Mouse (Mus musculus): ENCODE measurements around the gene Mxd3.

The Mxd3 gene

DNA sequence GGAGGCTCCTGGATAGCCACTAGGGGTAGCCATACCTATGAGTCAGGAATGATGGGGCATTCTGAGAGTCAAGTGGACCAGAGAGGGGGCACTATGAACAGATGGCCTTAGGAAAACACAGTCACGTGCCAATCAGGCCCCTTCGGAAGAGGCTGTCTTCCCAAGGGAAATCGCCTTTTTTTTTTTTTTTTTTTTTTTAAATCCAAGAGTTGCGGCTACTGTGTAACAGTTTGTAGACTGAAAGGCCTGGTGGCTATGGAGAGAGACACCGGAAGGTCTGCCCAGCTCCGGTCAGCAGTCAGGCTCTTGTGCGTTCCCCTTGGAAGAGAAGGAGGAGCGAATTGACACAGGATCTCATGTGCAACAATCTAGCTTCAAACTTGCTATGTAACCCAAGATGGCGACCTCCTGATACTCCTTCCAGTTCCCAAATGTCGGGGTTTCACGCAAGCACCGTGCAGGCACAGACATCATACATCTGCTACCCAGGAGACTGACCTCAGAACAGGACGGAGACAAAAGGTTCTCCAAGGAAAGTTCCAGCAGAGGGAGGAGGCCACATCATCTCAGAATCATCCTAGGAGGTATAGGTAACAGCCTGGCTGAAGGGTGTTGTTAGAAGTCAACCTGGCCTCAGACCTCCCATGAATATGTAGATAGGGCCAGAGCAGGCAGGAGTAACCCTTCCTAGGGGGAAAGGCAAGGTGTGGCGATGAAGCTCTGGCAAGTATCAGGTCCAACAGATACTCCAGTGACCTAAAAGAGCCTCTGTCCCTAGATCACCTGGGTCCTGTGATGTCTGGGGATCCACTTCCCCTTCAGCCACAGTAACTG, 1.2 kb upstream of the Mxd3 start:
- DNase-seq (ENCODE audit: low spot score): no peak

GRCm38 (mm10) chr13:55329109-55329682, 427 bp downstream of the Mxd3 start:
- peak; percentile 57 for DNase-seq (ENCODE audit: low spot score)

DNA sequence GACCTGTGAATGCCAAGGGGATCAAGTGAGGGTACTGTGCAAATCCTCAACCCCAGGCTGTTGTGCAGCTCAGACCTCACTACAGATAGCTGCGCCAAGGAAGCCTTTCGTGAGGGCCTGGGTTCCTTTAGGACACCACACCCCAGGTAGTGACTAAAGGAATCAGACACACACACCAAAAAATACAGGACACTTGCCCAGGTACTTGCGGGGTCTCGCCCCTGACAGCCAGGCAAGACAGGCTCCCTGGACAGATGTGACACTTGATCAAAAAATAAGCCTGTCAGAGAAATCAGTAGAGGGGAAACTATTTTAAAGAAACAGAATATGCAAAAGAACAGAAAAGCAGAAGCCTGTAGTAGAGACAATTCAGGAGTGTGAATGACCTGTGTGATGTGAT, 982 bp downstream of the Mxd3 start:
- no peak for DNase-seq (ENCODE audit: low spot score)

- DNase-seq (ENCODE audit: low spot score): no peak
Measured at GRCm38 (mm10) chr13:55328171-55328570, 1.5 kb downstream of the Mxd3 start.

DNA sequence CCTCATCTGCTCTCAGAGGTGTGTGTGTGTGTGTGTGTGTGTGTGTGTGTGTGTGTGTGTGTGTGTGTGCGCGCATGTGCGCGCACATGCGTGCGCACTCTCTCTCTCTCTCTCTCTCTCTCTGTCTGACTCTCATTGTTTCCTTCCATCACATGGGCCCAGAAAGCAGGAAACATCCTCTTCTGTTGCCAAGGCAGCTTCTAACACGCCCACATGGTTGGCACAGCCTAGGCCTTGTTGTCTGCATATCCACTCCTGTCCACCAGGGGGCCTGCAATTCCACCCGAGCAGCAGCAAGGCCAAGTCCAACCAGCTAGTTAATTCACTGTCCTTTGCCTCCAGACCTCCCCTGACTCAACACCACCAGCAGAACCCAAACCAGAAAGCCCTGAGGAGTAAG, 2.0 kb downstream of the Mxd3 start:
- peak; percentile 83 for DNase-seq (ENCODE audit: low spot score)

GRCm38 (mm10) chr13:55327169-55327568, 2.5 kb downstream of the Mxd3 start:
- DNase-seq (ENCODE audit: low spot score): no peak

- no peak for DNase-seq (ENCODE audit: low spot score)
Measured at GRCm38 (mm10) chr13:55325596-55325995, 4.0 kb downstream of the Mxd3 start.

- peak; percentile 16 for DNase-seq (ENCODE audit: low spot score)
Measured at GRCm38 (mm10) chr13:55322130-55322825, 7.3 kb downstream of the Mxd3 start.

DNA sequence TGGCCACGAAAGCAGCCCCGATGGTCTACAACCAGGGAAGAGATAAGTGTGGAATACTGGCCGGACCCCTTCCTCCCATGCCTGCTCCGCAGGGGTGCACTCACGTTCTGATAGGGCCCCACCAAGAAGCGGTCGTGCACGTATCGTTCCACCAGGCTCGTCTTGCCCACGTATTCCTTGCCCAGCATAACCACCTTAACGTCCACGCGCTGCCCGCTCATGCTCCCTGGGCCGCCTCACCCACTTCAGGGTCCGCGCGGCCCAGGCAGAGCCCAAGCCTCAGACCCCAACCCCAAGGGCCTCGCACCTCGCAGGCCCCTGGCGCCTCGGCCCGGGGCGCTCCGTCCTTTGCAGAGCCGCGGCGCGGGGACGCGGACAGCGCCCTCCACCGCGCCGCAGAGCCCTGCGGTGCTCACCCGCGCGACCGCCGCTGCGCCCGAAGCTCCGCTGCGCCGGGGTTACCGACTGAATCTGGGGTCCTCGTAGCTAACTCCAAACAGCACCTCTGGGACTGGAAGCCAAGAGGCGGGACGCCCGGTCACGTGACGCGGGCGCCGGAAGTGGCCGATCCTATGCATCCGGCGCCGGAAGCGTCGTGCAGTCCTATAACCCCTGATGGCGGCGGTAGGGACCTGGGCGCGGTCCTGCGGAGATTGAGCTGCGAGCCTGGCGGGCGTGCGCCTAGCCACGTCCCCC, 8.0 kb downstream of the Mxd3 start, which contains the start of gene Rab24:
TSS of gene Rab24 (minus strand) at position 513 of the 696 bp plus-strand sequence.
- DNase-seq (ENCODE audit: low spot score): peak; percentile 81

DNA sequence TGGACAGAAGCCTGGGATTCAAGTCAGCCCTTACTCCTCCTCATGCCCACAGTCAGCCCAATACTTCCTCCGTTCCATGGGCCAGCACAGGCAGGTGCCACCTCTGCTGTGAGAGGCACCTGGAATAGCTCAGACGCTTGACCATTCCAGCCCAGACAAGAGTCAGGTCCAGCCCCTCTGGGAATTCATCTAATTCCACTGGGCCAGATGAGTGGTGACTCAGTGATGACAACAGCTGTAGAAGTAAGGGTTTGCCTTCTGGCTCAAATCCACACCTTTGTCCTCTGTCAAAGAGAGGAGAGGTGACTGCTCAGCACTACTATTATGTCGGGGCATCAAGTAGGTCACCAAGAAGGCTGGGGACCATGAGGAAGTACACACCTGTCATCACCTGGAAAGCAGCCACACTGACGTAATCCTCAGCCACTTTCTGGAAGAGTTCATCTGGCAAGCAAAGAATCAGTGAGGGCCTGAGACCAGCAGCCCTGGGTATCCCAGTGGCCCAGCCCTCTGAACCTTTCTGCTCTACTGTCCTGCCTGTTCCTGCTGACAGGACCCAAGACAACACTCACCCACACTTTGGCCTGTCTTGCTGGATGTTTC, 9.6 kb downstream of the Mxd3 start, which contains the start of gene Prelid1:
TSS of gene Prelid1 (plus strand) at position 570 of the 603 bp plus-strand sequence.
- DNase-seq (ENCODE audit: low spot score): no peak

- DNase-seq (ENCODE audit: low spot score): no peak
Measured at GRCm38 (mm10) chr13:55318351-55318750, 11.3 kb downstream of the Mxd3 start.

DNA sequence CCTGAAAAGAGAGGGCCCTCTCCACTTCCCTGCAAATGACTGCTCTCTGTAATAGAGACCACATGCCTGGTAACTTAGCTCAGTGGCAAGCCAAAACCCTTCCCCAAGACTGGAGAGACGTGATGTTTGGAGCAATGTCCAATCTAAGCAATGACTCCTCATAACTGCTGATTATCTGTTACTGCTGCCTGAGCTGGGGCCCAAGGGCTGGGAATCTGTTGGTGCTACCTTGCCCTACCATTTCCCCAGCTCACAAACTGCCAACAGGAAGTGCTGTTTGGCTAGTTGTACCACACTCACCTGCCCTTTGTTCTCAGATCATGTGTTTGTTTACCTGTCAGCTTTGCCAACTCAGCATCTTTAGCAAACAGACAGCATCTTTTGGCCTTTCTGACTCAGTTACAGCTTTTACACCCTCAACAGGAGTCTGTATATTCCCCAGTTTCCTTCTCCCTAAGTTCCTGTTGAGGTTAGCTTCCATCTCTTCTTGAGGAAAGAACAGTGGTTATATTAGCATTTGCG, 14.7 kb downstream of the Mxd3 start:
- DNase-seq (ENCODE audit: low spot score): no peak

GRCm38 (mm10) chr13:55313051-55313450, 16.6 kb downstream of the Mxd3 start:
- no peak for DNase-seq (ENCODE audit: low spot score)

GRCm38 (mm10) chr13:55312028-55312630, 17.5 kb downstream of the Mxd3 start:
- no peak for DNase-seq (ENCODE audit: low spot score)

DNA sequence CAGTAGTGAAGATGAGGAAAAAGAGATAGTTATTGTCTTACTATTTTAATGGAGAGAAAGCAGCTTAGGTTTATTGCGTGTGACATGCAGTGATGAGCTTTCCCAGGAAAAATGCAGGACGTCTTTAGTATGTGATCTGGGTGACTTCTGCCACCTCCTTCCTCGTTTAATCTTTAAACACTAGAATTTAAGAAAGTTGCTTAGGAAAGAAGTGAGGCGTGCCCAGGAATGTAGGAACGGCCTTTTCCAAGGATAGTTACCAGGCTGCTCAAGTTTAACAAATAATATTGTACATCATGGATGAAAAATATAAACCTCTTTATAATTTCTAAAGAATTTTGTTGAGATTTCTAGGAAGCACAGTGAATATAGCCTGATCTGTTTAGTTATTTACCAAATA, 28.7 kb downstream of the Mxd3 start:
- DNase-seq (ENCODE audit: low spot score): no peak

GRCm38 (mm10) chr13:55296760-55297159, 32.9 kb downstream of the Mxd3 start:
- DNase-seq (ENCODE audit: low spot score): no peak

DNA sequence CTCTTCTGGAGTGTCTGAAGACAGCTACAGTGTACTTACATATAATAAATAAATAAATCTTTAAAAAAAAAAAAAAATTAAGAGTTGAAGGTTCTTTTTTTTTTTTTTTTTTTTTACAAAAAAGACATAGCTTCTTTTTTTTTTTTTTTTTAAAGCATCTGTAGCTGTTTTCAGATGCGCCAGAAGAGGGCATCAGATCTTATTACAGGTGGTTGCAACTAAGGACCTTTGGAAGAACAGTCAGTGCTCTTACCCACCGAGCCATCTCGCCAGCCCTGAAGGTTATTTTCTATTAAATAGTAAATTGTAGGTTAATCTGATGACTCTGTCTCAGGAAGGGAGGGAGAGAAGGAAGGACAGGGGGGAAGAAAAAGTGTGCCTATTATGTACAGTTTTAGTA, 40.8 kb downstream of the Mxd3 start:
- DNase-seq (ENCODE audit: low spot score): no peak

- no peak for DNase-seq (ENCODE audit: low spot score)
Measured at GRCm38 (mm10) chr13:55277646-55278045, 52.0 kb downstream of the Mxd3 start.

DNA sequence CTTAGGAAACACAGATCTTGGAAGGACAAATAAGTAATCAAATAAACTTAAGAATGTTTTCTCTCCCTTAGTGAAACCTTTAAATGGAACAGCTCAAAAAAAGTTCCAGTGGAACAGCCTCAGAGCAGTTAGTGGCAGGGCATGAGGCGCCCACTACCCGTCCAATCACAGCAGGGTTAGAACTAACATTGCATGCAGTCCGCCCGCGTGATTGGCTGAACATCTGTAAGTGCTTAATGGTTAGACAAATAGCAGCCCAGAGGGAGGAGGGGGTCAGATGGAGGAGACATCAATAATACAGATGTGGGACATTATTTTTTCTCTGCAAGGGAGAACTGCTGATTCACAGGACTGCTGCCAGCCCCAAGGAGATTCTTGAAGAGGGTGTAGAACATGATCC, 52.4 kb downstream of the Mxd3 start:
- no peak for DNase-seq (ENCODE audit: low spot score)

All from spleen, adult 12 weeks (tissue).